Mouse (Mus musculus): Measurements from ENCODE around the gene Nfix.
A peak's percentile ranks its signal among the peaks of the same experiment; 100 is the strongest.

The Nfix gene

GRCm38 (mm10) chr8:84798446-84799135 is 1.6 kb downstream of the Nfix start:
- DNase-seq (ENCODE audit: extremely low read depth, insufficient read length, low spot score), result no peak

GRCm38 (mm10) chr8:84797971-84798370 is 2.2 kb downstream of the Nfix start:
- no peak for DNase-seq (ENCODE audit: extremely low read depth, insufficient read length, low spot score)

GRCm38 (mm10) chr8:84797256-84797797 is 2.8 kb downstream of the Nfix start:
- DNase-seq (ENCODE audit: extremely low read depth, insufficient read length, low spot score), result no peak

- DNase-seq (ENCODE audit: extremely low read depth, insufficient read length, low spot score), result peak; percentile 68
Observed at GRCm38 (mm10) chr8:84794486-84794885, 5.7 kb downstream of the Nfix start.

- peak; percentile 61 for DNase-seq (ENCODE audit: extremely low read depth, insufficient read length, low spot score)
Observed at GRCm38 (mm10) chr8:84793791-84794485, 6.2 kb downstream of the Nfix start.

GRCm38 (mm10) chr8:84793134-84793533 is 7.0 kb downstream of the Nfix start:
- DNase-seq (ENCODE audit: extremely low read depth, insufficient read length, low spot score), result no peak

- no peak for DNase-seq (ENCODE audit: extremely low read depth, insufficient read length, low spot score)
Observed at GRCm38 (mm10) chr8:84792429-84792947, 7.7 kb downstream of the Nfix start.

GRCm38 (mm10) chr8:84790537-84790936 is 9.6 kb downstream of the Nfix start:
- no peak for DNase-seq (ENCODE audit: extremely low read depth, insufficient read length, low spot score)

- DNase-seq (ENCODE audit: extremely low read depth, insufficient read length, low spot score), result peak; percentile 37
Observed at GRCm38 (mm10) chr8:84789855-84790486, 10.2 kb downstream of the Nfix start.

GRCm38 (mm10) chr8:84789345-84789744 is 10.8 kb downstream of the Nfix start:
- no peak for DNase-seq (ENCODE audit: extremely low read depth, insufficient read length, low spot score)

GRCm38 (mm10) chr8:84788896-84789295 is 11.2 kb downstream of the Nfix start:
- peak; percentile 58 for DNase-seq (ENCODE audit: extremely low read depth, insufficient read length, low spot score)

GRCm38 (mm10) chr8:84787523-84788302 is 12.4 kb downstream of the Nfix start:
- DNase-seq (ENCODE audit: extremely low read depth, insufficient read length, low spot score), result no peak

- DNase-seq (ENCODE audit: extremely low read depth, insufficient read length, low spot score), result peak; percentile 36
Observed at GRCm38 (mm10) chr8:84786801-84787467, 13.2 kb downstream of the Nfix start.

- DNase-seq (ENCODE audit: extremely low read depth, insufficient read length, low spot score), result peak; percentile 85
Observed at GRCm38 (mm10) chr8:84785756-84786677, 14.1 kb downstream of the Nfix start.

- DNase-seq (ENCODE audit: extremely low read depth, insufficient read length, low spot score), result no peak
Observed at GRCm38 (mm10) chr8:84785506-84785755, 14.7 kb downstream of the Nfix start.

GRCm38 (mm10) chr8:84784681-84785505 is 15.3 kb downstream of the Nfix start:
- DNase-seq (ENCODE audit: extremely low read depth, insufficient read length, low spot score), result peak; percentile 84

- DNase-seq (ENCODE audit: extremely low read depth, insufficient read length, low spot score), result peak; percentile 77
Observed at GRCm38 (mm10) chr8:84783919-84784581, 16.1 kb downstream of the Nfix start.
